Mouse (Mus musculus): ENCODE measurements at regions not wholly inside any gene's neighbourhood (a gene's known extent, or its start where the extent isn't known, plus 50 kb on each side); places are given as distances from the start of the nearest gene placed in this dataset.
"Not testable (repeated sequence)": the region's sequence is repeated elsewhere in the genome, so short reads cannot be mapped to it uniquely, and the experiment has no call there.

DNA sequence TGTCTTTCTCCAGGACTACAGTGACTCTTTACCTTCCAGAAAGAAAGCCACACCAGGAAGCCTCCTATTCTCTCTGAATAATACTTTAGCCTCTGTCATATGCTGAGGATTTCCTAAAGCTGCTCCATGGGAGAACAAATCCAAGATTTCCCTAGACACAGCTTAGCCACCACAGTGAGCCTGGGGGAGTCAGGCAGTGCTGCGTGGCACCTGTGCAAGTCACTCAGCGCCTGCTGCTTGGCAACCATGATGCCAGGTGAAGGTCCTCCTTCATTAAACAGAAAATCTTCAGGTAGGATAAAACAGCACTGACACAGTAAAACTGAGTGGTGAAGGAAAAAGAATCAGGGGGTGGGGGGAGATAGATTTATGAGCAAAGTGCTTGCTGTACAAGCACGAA, 109.9 kb upstream of the Gadl1 start:
- no peak for DNase-seq (ENCODE audit: low read depth)

- no peak for DNase-seq (ENCODE audit: low read depth)
Observed at GRCm38 (mm10) chr9:115800624-115801023, 108.6 kb upstream of the Gadl1 start.

GRCm38 (mm10) chr9:115803071-115803470, 106.2 kb upstream of the Gadl1 start:
- DNase-seq (ENCODE audit: low read depth), result no peak

GRCm38 (mm10) chr9:115805224-115805623, 104.0 kb upstream of the Gadl1 start:
- no peak for DNase-seq (ENCODE audit: low read depth)

GRCm38 (mm10) chr9:115806018-115806702, 103.1 kb upstream of the Gadl1 start:
- DNase-seq (ENCODE audit: low read depth), result no peak

DNA sequence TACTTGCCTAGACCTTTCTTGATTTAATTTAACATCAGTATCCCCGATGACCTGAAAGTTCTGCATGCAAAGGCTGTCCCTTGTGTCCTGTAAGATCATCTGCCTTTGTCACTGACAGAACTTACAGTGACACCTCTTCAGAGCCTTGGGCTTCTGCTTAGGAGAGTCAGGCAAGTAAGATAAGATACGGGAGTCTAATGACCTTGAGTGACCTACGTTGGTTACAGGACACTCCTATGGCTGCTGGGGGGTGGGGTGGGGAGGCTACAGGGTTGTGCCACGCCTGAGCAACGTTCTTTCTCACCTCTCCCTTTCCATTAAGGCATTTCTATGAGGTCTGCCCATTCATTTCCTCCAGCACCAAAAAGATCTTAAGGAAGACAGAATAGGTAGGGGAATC, 69.1 kb upstream of the Gadl1 start:
- DNase-seq (ENCODE audit: low read depth), result no peak

GRCm38 (mm10) chr9:115840791-115841190, 68.5 kb upstream of the Gadl1 start:
- DNase-seq (ENCODE audit: low read depth), result no peak

GRCm38 (mm10) chr9:115841684-115842083, 67.6 kb upstream of the Gadl1 start:
- no peak for DNase-seq (ENCODE audit: low read depth)

GRCm38 (mm10) chr9:115844340-115844739, 64.9 kb upstream of the Gadl1 start:
- no peak for DNase-seq (ENCODE audit: low read depth)

GRCm38 (mm10) chr9:115845091-115845490, 64.2 kb upstream of the Gadl1 start:
- no peak for DNase-seq (ENCODE audit: low read depth)

GRCm38 (mm10) chr9:115847289-115848074, 61.8 kb upstream of the Gadl1 start:
- no peak for DNase-seq (ENCODE audit: low read depth)

- DNase-seq (ENCODE audit: low read depth), result not testable (repeated sequence)
Observed at GRCm38 (mm10) chr9:115853210-115853842, 55.9 kb upstream of the Gadl1 start.

DNA sequence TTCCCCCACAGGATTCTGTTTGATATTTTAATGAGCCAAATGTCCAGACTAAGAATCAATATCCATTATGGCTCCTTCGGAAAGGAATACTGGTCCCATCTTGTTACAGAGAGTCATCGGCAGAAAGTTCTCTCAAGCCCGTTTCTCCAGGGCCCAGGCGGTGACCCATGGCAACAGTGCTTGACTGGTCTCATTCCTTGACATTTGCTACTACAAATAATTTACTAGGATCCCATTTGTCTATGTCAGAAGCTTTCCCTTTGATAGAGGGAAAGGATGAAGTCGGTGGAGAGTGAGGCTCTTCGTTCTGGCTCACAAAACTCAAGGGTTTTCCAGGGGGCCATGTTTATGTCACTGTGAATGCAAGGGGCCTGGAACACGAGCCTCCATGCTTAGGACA, 52.0 kb upstream of the Gadl1 start:
- DNase-seq (ENCODE audit: low read depth), result no peak

DNA sequence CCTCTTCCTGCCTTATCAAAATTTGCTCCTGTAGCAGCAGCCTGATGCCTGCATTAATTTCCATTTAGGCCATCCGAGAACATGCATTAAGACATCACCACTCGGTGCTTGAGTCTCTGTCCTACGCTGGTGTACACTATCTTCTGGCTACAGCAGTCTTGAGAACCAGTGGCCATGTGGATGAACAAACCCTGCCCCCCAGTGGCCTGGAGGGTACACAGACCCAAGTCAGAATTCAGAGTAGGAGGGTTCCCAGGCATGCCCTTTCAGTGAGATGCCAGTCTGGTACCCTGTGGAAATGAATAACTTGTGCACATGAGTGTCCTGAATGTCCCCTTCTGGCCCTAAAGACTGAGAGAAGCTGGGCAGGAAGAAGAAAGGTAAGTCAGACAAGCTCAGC, 50.4 kb upstream of the Gadl1 start:
- peak; percentile 5 for DNase-seq (ENCODE audit: low read depth)

Data from induced T-regulatory cell, adult 2 months (primary cell).